Mouse (Mus musculus): Measurements from ENCODE around the gene Upb1. TPM values are rescaled to one million over a fixed set of nuclear protein-coding genes. Genes with fewer than 3 reads are reported as not detected.
A peak's percentile ranks its signal among the peaks of the same experiment; 100 is the strongest.
"Not testable (repeated sequence)": the region's sequence is repeated elsewhere in the genome, so short reads cannot be mapped to it uniquely, and the experiment has no call there.

Gene Upb1
- polyA plus RNA-seq (2015; fragmentation: Nextera tagmentation; extraction: Ambion mirVana) = 0.13 and 0.19 TPM in 2 replicates

DNA sequence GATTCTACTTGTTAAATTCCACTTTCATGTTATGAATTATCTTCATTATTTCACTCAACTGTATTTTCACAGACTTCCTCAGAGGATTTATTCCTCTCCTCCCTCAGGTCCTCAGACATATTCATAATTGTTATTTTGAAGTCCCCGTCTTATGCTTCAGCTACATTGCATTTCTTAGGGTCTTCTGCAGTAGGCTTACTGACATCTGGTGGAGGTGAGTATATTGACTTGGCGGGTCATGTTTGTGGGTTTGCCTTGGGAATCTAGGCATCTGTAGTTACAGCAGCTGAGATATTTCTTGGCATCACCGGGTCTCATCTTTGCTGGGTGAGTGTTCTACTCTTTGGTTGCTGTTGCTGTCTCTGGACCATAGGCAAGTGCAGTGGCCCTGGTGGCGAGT lies at the start of gene Upb1:
TSS of gene Upb1 (plus strand) at position 158 of the 400 bp plus-strand sequence.
- no peaks in the 10 kb centered on the region for H3K27me3 ChIP-seq
- H3K27ac ChIP-seq (replicated peaks) = no peak within 1 kb of the TSS
- no peak for ATAC-seq (replicated peaks)
- 88% methylated on average over 4 of the region's 4 CpGs for WGBS
- H3K4me2 ChIP-seq (replicated peaks) = no peak within 1 kb of the TSS
- H3K4me3 ChIP-seq = no peak within 1 kb of the TSS
- no peaks in the 10 kb centered on the region for H3K9me3 ChIP-seq
- H3K4me1 ChIP-seq = 0 out of 2 replicates have a peak, but pooled peaks cover 3% of the 10 kb centered on the region
- no peaks in the 10 kb centered on the region for H3K36me3 ChIP-seq
- no peak within 1 kb of the TSS for H3K9ac ChIP-seq (replicated peaks)

DNA sequence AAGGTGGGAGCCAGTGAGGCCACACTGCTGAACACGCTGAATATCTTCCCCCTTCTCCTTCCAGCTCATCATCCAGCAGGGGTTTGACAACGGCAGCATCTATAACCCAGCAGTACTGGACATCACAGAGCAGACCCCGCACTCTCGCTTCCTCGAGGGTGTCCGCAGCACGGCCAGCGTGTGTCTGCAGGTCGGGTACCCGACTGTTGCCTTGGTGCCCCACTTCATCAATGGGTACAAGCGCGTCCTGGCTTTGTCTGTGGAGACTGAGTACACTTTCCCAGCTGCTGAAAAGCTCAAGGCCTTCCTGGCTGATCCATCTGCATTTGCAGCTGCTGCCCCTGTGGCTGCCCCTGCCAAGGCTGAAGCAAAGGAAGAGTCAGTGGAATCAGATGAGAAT lies 48.4 kb upstream of the Upb1 start:
- Histone ChIP-seq H3K4me3 (no peak overlapping the region), H3K9ac (replicated peaks) (no peak overlapping the region), H3K4me2 (replicated peaks) (no peak overlapping the region), H3K27me3 (no peaks in the 10 kb centered on the region), H3K4me1 (no peaks in the 10 kb centered on the region), H3K36me3 (no peaks in the 10 kb centered on the region), H3K9me3 (no peaks in the 10 kb centered on the region), H3K27ac (replicated peaks) (no peak overlapping the region)
- 96% methylated on average over 12 of the region's 12 CpGs for WGBS
- no peak for ATAC-seq (replicated peaks)

DNA sequence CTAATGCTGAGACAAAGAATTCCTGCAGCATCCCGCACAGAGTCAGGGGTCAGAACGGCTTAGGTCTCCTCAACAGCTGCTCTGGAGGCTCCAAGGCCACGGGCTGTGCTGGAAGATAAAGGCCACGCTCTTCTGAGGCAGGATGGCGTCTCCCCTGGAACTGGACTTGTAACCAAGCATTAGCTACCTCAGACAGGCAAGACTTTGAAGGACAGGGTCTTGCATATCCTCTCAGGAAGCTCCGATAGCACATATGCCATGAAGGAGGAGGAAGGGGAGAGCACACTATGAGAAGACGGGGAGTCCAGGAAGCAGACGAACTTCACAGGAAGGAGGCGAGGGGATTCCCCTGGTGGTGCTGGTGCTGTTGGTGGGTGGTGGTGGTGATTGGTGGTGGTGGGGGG lies 47.1 kb upstream of the Upb1 start:
- not testable (repeated sequence) for H3K4me3 ChIP-seq; ATAC-seq (replicated peaks); H3K9ac ChIP-seq (replicated peaks); H3K4me2 ChIP-seq (replicated peaks); H3K27ac ChIP-seq (replicated peaks); H3K4me1 ChIP-seq; H3K36me3 ChIP-seq; H3K9me3 ChIP-seq; H3K27me3 ChIP-seq
- 69% methylated on average over 8 of the region's 9 CpGs for WGBS

DNA sequence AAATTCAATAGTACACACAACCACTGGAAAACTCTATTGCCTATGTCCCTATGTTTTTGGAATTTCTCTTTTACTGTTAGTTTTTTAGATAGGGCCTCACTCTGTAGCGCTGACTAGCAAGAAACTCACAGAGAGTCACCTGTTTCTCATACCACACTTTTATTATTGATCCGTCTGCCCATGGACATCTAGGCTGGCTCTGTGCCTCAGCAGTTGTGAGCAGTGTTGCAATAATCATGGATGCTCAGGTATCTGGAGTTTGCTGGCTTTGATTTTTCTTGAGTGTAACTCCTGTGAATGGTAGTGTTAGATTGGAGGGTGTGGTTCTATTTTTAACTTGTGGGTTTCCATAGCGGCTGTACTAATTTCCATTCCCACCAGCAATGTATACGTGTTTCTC lies 45.6 kb upstream of the Upb1 start:
- no peak for ATAC-seq (replicated peaks)
- no peaks in the 10 kb centered on the region for H3K4me1 ChIP-seq
- 79% methylated on average over 4 of the region's 4 CpGs for WGBS

GRCm38 (mm10) chr10:75364214-75364690 lies 36.7 kb upstream of the Upb1 start:
- ATAC-seq (replicated peaks) = peak; percentile 66; the same call in 1 of the 2 replicates
- H3K27me3 ChIP-seq; H3K4me1 ChIP-seq; H3K9ac ChIP-seq (replicated peaks); H3K4me2 ChIP-seq (replicated peaks); H3K4me3 ChIP-seq; H3K9me3 ChIP-seq; H3K36me3 ChIP-seq: not testable (repeated sequence)
- 0% methylated on average over 1 of the region's 1 CpGs for WGBS
- H3K27ac ChIP-seq (replicated peaks) = peak overlapping the region; percentile 66

More for the DNA sequence above, 45.6 kb upstream of the Upb1 start:
- Histone ChIP-seq H3K4me2 (replicated peaks) (no peak overlapping the region), H3K4me3 (no peak overlapping the region), H3K9me3 (no peaks in the 10 kb centered on the region), H3K9ac (replicated peaks) (no peak overlapping the region), H3K27me3 (no peaks in the 10 kb centered on the region), H3K36me3 (no peaks in the 10 kb centered on the region), H3K27ac (replicated peaks) (no peak overlapping the region)

DNA sequence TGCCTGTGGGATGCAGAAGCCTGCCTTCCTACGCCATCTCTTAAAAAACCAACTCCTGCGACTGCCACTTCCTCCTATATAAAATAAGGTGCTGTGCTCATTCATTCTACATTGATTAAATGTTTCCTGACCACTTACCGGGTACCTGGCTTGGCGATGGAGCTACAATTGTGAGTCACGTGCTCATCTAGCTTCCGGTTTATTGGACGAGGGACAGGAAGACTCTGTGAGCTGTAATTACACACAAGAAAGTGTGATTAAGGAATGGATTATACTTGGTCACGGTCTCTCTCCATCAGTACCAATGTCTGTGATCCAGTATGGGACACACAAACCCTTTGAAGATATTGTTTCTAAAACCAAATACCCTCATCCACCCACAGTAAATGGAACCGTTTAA lies 36.1 kb upstream of the Upb1 start:
- Histone ChIP-seq H3K4me1 (peaks cover 2% of the 10 kb centered on the region), H3K27me3 (no peaks in the 10 kb centered on the region), H3K4me2 (replicated peaks) (no peak overlapping the region), H3K9ac (replicated peaks) (no peak overlapping the region), H3K9me3 (no peaks in the 10 kb centered on the region), H3K27ac (replicated peaks) (no peak overlapping the region; the same call in 1 of the 2 replicates), H3K36me3 (no peaks in the 10 kb centered on the region), H3K4me3 (no peak overlapping the region)
- ATAC-seq (replicated peaks) = no peak
- WGBS = 71% methylated on average over 9 of the region's 9 CpGs

DNA sequence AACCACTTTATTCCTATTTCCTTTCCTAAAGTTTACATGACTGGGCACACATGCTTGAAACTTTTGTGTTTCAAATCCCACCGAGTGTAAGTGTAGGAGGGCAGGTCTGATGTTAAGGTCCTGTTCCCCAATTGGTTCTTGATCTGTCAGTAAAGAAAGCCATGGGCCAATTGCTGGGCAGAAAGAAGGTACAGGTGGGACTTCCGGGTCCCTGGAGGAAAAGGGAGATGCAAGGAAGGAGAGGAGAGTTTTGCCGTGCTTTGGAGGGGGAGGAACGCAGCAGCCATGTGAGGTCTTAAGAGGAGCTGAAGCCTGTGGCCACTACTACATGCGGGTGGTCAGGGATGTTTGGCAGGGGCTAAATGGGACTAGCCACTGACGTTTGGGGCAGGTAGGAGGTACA lies 35.7 kb upstream of the Upb1 start:
- 0 out of 2 replicates have a peak overlapping the region, but pooled peaks have one; percentile 13 for H3K4me2 ChIP-seq (replicated peaks)
- 50% methylated on average over 6 of the region's 6 CpGs for WGBS

GRCm38 (mm10) chr10:75373655-75374351 lies 27.1 kb upstream of the Upb1 start:
- H3K4me3 ChIP-seq; H3K36me3 ChIP-seq; H3K4me2 ChIP-seq (replicated peaks); H3K9ac ChIP-seq (replicated peaks); H3K27me3 ChIP-seq; H3K4me1 ChIP-seq; H3K27ac ChIP-seq (replicated peaks); H3K9me3 ChIP-seq: not testable (repeated sequence)
- peak; percentile 85 for ATAC-seq (replicated peaks)
- 63% methylated on average over 16 of the region's 19 CpGs for WGBS

More for the DNA sequence above, 35.7 kb upstream of the Upb1 start:
- ATAC-seq (replicated peaks) = no peak
- Histone ChIP-seq H3K36me3 (no peaks in the 10 kb centered on the region), H3K27me3 (no peaks in the 10 kb centered on the region), H3K4me3 (peak overlapping the region; percentile 16; the same call in 1 of the 2 replicates), H3K9ac (replicated peaks) (no peak overlapping the region), H3K4me1 (peaks cover 2% of the 10 kb centered on the region), H3K9me3 (no peaks in the 10 kb centered on the region), H3K27ac (replicated peaks) (no peak overlapping the region)

DNA sequence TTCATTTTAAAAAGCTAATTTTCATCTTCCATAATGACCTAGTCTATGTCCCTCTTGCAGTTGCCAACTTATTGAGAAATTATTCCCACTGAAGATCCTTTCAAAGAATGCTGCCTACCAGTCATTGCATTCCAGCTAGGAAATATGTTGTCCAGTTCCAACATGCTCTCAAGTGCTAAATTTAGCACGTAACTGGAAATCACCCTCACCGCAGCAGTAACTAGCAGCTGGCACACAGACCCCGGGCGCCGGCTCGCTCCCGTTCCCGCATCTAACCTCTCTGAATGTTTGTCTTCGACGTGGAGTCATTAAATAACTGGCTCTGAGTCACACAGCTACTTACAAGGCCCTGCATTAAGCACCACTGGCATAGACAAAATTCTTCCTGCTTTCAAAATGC lies 22.2 kb upstream of the Upb1 start:
- Histone ChIP-seq H3K4me1 (0 out of 2 replicates have a peak, but pooled peaks cover 3% of the 10 kb centered on the region), H3K27ac (replicated peaks) (no peak overlapping the region), H3K36me3 (no peaks in the 10 kb centered on the region), H3K27me3 (no peaks in the 10 kb centered on the region), H3K9ac (replicated peaks) (no peak overlapping the region), H3K9me3 (no peaks in the 10 kb centered on the region), H3K4me2 (replicated peaks) (no peak overlapping the region), H3K4me3 (no peak overlapping the region)
- no peak for ATAC-seq (replicated peaks)
- 85% methylated on average over 10 of the region's 10 CpGs for WGBS

DNA sequence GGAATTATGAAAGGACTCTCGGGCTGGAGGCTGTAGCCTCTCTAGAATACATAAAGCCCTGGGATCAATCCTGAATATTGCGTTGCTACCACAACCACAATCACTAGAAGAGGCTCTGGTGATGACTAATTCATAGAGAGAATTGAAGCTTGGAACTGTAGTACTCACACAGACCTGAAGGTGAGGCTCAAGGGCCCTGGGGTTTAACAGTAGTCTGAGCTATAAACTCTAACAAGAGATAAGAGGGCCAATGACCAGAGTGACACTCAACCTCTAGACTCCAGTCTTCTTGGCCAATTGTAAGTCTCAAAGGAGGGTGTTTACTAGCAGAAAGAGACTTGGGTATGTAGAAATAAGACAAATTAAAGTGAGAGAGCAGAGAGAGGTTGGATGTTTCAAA lies 10.8 kb upstream of the Upb1 start:
- 82% methylated on average over 2 of the region's 2 CpGs for WGBS
- no peak overlapping the region for H3K4me3 ChIP-seq
- no peaks in the 10 kb centered on the region for H3K9me3 ChIP-seq
- no peak overlapping the region for H3K9ac ChIP-seq (replicated peaks)
- no peak for ATAC-seq (replicated peaks)
- no peak overlapping the region for H3K4me2 ChIP-seq (replicated peaks)
- H3K36me3 ChIP-seq = no peaks in the 10 kb centered on the region
- H3K27ac ChIP-seq (replicated peaks) = no peak overlapping the region
- no peaks in the 10 kb centered on the region for H3K27me3 ChIP-seq
- H3K4me1 ChIP-seq = no peaks in the 10 kb centered on the region

DNA sequence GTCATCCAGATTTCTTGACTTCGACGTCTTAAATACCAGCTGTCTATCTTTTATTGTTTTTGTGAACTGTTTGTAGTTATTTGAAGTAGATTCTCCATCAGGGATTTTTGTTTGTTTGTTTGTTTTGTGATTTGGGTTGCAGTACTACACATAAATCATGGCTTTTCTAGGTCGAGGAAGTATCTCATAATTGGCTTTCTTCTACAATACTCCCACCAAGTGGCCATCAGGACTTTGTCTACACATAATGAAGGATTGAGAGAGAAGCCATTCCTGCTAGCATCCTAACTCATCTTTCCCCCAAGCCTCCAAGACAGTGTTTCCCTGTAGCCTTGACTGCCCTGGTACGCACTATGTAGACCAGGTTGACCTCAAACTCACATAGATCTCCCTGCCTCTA lies 10.1 kb upstream of the Upb1 start:
- H3K9ac ChIP-seq (replicated peaks) = no peak overlapping the region
- no peaks in the 10 kb centered on the region for H3K4me1 ChIP-seq
- H3K27me3 ChIP-seq = no peaks in the 10 kb centered on the region
- no peaks in the 10 kb centered on the region for H3K9me3 ChIP-seq
- ATAC-seq (replicated peaks) = no peak
- H3K4me3 ChIP-seq = no peak overlapping the region
- 89% methylated on average over 4 of the region's 4 CpGs for WGBS
- no peak overlapping the region for H3K4me2 ChIP-seq (replicated peaks)
- H3K36me3 ChIP-seq = no peaks in the 10 kb centered on the region
- no peak overlapping the region for H3K27ac ChIP-seq (replicated peaks)

DNA sequence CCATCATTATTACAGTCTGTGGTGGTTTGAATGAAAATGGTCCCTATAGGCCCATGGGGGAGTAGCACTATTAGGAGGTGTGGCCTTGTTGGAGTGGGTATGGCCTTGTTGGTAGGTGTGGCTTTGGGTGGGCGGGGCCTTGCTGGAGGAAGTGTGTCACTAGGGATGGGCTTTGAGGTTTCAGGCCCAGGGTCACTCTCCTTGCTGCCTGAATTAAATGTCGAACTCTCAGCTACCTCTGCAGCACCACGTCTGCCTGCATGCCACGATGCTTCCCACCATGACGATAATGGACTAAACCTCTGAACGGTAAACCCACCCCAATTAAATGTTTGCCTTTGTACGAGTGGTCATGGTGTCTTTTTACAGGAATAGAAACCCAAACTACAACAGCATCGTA lies 6.1 kb upstream of the Upb1 start:
- Histone ChIP-seq H3K4me3 (no peak overlapping the region), H3K4me1 (0 out of 2 replicates have a peak, but pooled peaks cover 3% of the 10 kb centered on the region), H3K9me3 (no peaks in the 10 kb centered on the region), H3K27ac (replicated peaks) (no peak overlapping the region), H3K36me3 (no peaks in the 10 kb centered on the region), H3K4me2 (replicated peaks) (no peak overlapping the region), H3K9ac (replicated peaks) (no peak overlapping the region), H3K27me3 (no peaks in the 10 kb centered on the region)
- no peak for ATAC-seq (replicated peaks)
- WGBS = 87% methylated on average over 8 of the region's 8 CpGs

DNA sequence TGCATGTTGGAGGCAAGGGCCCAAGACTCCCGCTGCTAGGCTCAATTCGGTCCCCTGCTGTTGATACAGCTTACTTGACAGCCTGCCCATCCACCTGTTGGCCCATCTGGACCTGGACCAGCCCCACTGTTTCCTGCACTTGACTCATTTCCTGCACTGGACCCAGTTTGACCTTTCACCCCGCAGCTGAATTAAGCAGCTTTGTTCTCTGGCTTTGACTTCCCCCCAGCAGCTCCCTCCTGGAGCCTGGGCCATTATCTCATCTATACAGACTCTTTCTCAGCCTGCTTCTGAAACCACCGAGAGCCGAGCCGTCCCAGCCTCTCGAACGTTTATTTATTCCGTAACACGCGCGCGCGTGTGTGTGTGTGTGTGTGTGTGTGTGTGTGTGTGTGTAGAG lies 3.9 kb upstream of the Upb1 start:
- Histone ChIP-seq H3K27ac (replicated peaks) (no peak overlapping the region), H3K4me2 (replicated peaks) (no peak overlapping the region)
- no peak for ATAC-seq (replicated peaks)

More for the DNA sequence above, 3.9 kb upstream of the Upb1 start:
- 44% methylated on average over 14 of the region's 14 CpGs for WGBS
- Histone ChIP-seq H3K36me3 (no peaks in the 10 kb centered on the region), H3K9me3 (no peaks in the 10 kb centered on the region), H3K4me3 (no peak overlapping the region), H3K9ac (replicated peaks) (no peak overlapping the region), H3K27me3 (no peaks in the 10 kb centered on the region), H3K4me1 (0 out of 2 replicates have a peak, but pooled peaks cover 3% of the 10 kb centered on the region)
